Mouse (Mus musculus) layer of hippocampus, adult 8-10 months (tissue): ENCODE results near the gene Ccr4. TPM values are rescaled to one million over a fixed set of nuclear protein-coding genes. Genes with fewer than 3 reads are reported as not detected.

Experiments
- DNase-seq, 2 experiments: peaks; one replicate each; pipeline ENCODE4 v3.0.0; 2022; ENCODE audit warnings: low spot score in 2 of 2
- total RNA-seq, 4 experiments: library from RNA; stranded (reverse); gene quantifications; 2 replicates each; pipeline ENCODE4 v1.2.4; 2022

Ccr4 gene
- total RNA-seq, 4 experiments from 2014 or later = not detected

GRCm38 (mm10) chr9:114471892-114472291 is 32.8 kb downstream of the Ccr4 start:
- no peak for DNase-seq

- DNase-seq = no peak
These were observed 36.0 kb downstream of the Ccr4 start for GRCm38 (mm10) chr9:114468701-114469100.

- no peak for DNase-seq
These were observed 36.5 kb downstream of the Ccr4 start for GRCm38 (mm10) chr9:114468217-114468616.

- no peak for DNase-seq
These were observed 37.8 kb downstream of the Ccr4 start for GRCm38 (mm10) chr9:114466871-114467270.

- DNase-seq = no peak
These were observed 39.3 kb downstream of the Ccr4 start for GRCm38 (mm10) chr9:114465442-114465841.

- no peak for DNase-seq
These were observed 42.1 kb downstream of the Ccr4 start for GRCm38 (mm10) chr9:114462569-114462968.

- no peak for DNase-seq
These were observed 46.3 kb downstream of the Ccr4 start for GRCm38 (mm10) chr9:114458436-114458835.

- DNase-seq = no peak
These were observed 49.3 kb downstream of the Ccr4 start for GRCm38 (mm10) chr9:114455420-114455819.

GRCm38 (mm10) chr9:114452418-114452817 is 52.3 kb downstream of the Ccr4 start:
- DNase-seq = no peak

- DNase-seq = no peak
These were observed 53.1 kb downstream of the Ccr4 start for GRCm38 (mm10) chr9:114451615-114452014.

- no peak for DNase-seq
These were observed 55.5 kb downstream of the Ccr4 start for GRCm38 (mm10) chr9:114449120-114449754.

GRCm38 (mm10) chr9:114448700-114449099 is 56.0 kb downstream of the Ccr4 start:
- DNase-seq = no peak

GRCm38 (mm10) chr9:114446887-114447286 is 57.8 kb downstream of the Ccr4 start:
- no peak for DNase-seq

- no peak for DNase-seq
These were observed 61.4 kb downstream of the Ccr4 start for GRCm38 (mm10) chr9:114443351-114443750.

- no peak for DNase-seq
These were observed 61.8 kb downstream of the Ccr4 start for GRCm38 (mm10) chr9:114442893-114443292.

GRCm38 (mm10) chr9:114442225-114442624 is 62.5 kb downstream of the Ccr4 start:
- no peak for DNase-seq

- DNase-seq = no peak
These were observed 64.2 kb downstream of the Ccr4 start for GRCm38 (mm10) chr9:114440548-114440947.

Other genes starting within 250 kb of the Ccr4 start
- not detected for gene Bcl2a1c, start 174.8 kb downstream of the Ccr4 start, total RNA-seq
- 1 to 10 TPM; 6.1 to 9.8 (median 8.3) TPM for gene Crtap, start 114.2 kb downstream of the Ccr4 start, total RNA-seq
- gene Glb1, start 103.8 kb downstream of the Ccr4 start, total RNA-seq = 10 to 100 TPM; 20.2 to 40.0 (median 30.7) TPM
- gene Tmppe, start 103.8 kb downstream of the Ccr4 start, total RNA-seq = 10 to 100 TPM; 10.6 to 13.4 (median 12.4) TPM
- gene C130032M10Rik, start 10.8 kb upstream of the Ccr4 start, total RNA-seq = not detected
- gene Trim71, start 59.5 kb upstream of the Ccr4 start, total RNA-seq = 1 to 10 TPM; 1.3 to 1.9 (median 1.6) TPM
- 10 to 100 TPM; 48.5 to 56.0 (median 53.2) TPM for gene Cnot10, start 135.3 kb upstream of the Ccr4 start, total RNA-seq
- 10 to 100 TPM; 84.7 to 97.3 (median 90.5) TPM for gene Dync1li1, start 183.9 kb upstream of the Ccr4 start, total RNA-seq
- 10 to 100 TPM; 19.3 to 33.9 (median 25.7) TPM for gene Cmtm6, start 226.2 kb upstream of the Ccr4 start, total RNA-seq